Mouse (Mus musculus) T-helper 1 cell (primary cell): Measurements from ENCODE around the gene Coq5.

ENCODE experiments used
- in situ Hi-C: fragments of 300-600 bp; cut with MboI, MseI; formaldehyde crosslinking; loops from one replicate; pipeline ENCODE4 v1.15.1; 2025; ENCODE audit warnings: high pct_unique_total_duplicates

Gene Coq5

DNA sequence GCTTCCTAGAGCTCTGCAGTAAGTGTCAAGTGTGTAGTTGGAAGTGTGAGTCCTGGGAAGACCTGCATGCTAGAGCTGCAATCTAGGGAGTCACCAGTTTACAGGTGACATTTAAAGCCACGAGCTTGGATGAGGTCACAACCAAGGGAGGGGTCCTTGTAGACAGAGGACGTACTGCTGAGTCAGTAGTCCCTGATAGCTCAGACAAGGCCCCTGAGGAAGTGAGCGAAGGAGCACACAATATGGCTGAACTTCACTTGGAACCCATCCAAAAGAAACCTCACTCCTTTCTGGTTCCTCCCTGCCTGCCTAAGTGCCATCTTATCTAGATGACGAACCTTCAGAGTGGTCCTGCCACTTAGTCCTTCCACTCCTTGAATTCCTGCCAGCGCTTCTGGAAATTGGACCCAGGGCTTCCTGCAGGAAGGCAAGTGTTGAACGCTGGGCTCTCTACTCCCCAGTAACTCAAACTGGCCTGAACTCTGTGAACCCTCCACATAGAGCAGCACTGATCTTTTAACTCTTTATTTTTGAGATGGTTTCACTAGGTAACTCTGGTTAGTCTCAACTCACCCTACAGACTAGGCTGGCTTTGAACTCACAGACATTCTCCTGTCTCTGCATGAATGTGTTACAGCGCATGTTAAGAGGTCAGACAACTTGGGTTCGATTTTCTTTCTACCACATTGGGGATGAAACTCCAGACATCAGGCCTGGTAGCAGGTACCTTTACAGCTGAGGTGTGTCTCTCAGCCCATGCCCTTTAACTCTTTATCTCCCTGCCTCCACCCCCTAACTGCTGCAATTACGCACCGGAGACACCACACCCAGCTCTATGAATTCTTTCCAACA, 33.6 kb downstream of the Coq5 start:
- in situ Hi-C loops: no loop called here

DNA sequence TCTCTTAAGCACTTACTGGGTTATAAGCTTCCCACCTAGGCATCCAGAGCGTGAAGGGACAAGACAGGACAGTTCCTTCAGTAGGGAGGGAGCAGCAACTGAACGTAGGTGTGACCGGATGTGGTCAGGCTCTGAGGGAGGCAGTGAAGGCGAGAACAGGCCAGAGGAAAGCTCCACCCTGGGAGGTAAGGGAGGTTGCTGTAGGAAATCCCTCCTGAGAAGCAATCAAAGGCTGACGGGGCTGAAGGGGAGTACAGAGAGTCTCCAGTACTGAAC, 34.1 kb downstream of the Coq5 start:
- in situ Hi-C loops: no loop called here

DNA sequence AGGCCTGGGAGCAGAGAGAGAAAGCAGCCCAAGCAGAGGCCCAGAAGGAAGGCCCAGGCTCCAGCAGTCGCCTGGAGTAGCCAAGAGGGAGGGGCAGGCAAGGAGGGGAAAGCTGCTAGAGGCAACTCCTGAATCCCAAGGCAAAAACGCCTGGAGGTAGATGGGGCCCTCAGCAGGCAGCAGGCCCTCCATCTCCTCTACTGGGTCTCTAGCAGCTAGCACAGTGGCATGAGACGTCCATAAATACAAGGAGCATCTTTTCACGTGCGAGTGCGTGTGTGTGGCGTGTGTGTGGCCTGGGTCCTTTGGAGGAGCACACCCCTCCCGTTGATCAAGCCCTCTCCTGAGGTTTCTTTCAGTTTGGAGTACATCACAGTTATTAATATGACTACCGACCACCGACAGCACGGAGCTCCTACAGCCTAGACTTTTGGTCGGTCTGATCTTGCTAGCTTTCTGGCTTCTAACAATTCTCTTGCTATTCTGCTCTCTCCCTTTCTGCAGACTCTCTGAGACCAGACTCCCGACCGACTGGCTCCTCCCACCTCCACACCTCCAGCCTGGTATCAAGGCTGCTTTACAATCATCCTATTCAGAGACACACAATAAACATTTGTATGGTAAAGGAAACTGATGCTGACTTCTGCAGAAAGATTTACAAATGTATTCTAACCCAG, 37.6 kb downstream of the Coq5 start:
- in situ Hi-C loops: no loop called here

DNA sequence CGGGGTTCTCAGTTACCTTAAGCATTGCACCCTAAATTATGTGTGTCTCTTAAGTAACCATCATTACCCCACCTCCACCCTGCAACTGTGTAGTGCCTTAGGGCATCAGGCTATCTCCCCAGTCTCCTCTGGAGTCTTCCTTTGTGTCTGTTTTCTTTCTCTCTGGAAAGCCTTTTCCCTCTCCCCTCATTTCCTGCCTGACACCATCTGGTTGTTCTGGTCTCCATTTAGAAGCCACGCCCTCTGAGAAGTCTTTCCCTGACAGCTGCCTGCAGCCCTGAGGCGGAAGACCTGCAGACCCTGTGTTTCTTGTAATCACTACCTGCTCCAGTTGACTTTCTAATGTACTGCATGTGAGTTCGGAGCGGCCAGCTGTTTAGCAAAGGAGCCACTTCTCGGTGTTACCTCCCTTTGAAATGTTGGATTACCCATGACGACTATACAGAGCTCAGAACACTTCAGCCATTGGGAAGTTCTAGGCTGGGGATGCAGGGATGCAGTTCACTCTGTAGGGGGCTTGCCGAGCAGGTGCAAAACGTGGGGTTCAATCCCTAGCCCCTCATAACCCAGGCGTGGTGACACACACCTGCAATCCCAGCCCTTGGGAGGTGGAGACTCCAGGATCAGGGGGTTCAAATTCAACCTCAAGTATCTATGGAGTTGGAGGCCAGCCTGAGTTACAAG, 38.3 kb downstream of the Coq5 start:
- in situ Hi-C loops: no loop called here

DNA sequence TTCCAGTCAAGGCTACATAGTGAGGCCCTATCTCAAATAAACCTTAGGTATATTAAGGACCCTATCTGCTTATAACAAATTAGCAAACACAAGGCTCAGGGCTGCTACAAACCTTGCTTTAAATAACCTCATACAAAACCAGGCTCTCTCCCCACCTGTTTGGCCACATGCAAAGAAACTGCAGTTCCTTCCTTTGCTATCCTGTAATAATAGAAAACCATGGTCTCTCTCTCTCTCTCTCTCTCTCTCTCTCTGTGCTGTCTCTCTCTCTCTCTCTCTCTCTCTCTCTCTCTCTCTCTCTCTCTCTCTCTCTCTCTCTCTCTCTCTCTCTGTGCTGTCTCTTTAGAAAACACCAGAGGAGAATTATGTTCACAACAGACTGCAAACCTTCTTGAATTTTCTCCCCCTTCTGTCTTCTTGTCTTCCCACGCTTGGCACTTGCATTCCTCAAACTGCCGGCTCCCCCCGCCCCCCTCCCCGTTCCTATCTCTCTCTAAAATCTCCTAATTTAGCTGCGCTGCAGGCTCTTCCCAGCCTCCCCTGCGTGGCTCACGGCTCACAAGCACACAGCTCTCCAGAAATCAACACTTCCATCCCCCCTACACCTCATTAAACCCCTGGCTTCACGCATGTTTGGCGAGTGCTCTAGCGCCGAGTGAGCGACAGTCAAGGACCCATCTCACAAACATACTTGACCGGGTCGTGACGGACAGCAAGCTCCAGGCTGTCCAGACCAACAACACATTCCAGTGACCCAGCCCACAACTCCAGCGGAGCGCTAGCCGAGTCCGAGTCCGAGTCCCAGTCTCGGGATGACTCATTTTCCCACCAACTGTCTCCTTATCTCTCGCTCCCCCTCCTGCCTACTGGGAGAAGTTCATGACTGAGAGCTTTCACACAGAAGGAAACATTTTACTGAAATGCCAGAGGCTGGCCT, 39.8 kb downstream of the Coq5 start:
- in situ Hi-C loops: no loop called here

DNA sequence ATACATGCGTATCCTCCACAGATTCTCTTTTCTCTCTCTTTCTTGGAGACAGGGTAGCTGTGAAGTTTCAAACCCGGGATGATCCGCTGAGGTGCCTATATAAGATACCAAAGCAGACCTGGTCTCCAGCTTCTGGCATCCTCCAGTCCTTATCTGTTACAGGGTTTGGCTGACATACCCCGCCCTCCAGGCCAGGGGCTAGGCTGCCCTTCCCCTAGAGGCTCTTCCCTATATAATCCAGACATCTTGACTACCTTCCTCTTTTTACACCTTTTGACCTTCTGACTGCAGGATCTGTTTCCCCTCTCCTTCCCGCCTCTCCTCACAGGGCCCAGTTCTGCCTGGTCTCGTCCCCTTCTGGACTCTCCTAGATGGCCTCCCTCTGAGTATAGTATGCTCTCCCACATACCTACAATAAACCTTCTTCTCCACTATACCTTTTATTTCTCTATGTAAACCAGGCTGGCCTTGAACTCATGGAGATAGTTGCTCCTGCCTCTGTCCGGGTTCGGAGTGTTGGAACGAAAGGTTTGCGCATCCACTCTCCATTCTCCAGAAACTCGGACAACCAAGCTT, 46.9 kb downstream of the Coq5 start:
- in situ Hi-C loops: no loop called here

DNA sequence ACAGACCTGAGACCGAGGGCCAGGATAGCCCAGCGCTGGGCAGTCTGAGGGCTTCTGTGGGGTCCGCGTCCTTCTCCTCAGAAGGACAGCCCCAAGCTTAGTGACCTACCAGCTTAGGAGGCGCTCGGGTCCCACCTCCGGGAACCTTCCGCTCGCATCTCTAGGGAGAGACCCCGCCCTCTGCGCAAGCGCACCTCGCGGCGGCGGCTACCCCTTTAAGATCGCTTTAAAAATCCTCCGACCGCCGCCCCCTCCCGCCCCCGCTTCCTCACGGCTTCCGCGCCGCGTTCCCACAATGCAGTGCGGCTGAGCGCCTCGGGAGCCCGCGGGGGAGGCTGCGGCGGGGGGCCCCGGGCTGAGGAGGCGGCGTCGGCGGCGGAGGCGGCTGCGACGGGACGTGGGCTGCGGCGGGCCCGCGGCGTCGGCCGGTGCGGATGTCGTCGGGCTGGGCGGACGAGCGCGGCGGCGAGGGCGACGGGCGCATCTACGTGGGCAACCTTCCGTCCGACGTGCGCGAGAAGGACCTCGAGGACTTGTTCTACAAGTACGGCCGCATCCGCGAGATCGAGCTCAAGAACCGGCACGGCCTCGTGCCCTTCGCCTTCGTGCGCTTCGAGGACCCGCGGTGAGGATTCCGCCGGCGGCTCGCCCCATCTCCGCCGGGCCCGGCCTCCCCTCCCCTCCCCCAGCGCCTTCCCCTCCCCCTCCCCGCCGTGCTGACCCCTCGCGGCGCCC, 47.6 kb downstream of the Coq5 start, which contains the start of gene Srsf9:
Srsf9 (plus strand) TSS at position 303 of the 735 bp plus-strand sequence.
- in situ Hi-C loops: no loop called here

DNA sequence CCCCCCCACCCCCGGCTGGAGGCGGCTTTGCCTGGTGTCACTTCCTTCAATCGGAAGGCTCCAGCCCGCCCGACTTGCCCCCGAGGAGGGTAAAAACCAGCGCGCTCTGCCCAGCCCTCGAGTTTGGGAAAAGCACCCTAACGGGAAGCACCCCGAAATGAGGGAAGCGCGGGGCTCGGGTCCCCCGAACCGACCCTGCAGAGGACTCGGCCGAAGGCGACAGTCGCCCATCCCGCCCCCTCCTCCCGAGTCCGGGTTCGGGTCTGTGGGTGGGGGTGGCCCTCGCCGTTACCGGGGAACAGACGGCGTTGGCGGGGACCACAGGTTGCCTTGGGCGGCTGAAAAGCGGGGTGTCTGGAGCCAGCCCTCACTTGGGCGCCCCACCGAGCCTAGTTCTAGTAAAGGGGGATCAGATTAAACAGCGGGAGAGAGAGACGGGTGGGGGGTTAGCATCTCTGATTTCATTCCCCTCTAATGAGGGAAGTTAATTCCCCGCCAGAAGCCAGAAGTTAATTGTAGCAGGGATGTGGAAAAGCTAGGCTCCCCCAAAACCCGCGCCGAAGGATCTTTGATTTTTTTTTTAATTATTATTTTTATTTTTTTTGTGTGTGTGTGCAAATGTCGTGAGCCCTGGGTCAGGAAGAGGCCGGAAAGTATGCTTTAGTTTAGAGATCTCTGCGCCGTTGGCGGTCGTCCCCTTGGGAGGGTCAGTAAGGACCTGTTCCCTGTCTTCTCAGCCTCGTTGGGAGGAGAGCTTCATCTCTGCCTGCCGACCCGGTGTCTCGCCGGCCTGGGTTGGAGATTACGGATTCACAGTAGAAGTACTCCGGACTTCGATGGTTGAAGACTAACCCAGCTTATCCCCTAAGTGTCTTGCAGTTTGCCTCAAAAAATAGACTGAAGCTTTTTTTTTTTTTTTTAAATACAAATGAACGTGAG, 48.4 kb downstream of the Coq5 start:
- in situ Hi-C loops: no loop called here

DNA sequence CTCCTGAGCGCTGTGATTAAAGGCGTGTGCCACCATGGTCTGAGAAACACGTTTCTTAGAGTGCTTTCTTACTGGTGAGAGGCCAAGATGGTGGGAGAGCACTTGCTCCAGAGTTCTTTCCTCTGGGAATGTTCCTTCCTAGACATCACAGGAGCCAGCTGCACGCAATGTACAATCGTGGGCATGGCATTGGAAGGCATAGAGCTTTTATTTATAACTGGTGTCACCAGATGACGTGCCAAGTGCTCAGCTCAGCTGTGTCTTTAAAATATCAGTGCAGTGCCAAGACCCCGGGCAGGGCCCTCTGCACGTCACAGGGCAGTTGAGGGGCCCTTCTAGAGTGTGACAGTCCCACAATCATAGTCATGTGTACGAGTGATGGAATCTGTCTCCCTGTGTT, 51.5 kb downstream of the Coq5 start:
- in situ Hi-C loops: no loop called here

DNA sequence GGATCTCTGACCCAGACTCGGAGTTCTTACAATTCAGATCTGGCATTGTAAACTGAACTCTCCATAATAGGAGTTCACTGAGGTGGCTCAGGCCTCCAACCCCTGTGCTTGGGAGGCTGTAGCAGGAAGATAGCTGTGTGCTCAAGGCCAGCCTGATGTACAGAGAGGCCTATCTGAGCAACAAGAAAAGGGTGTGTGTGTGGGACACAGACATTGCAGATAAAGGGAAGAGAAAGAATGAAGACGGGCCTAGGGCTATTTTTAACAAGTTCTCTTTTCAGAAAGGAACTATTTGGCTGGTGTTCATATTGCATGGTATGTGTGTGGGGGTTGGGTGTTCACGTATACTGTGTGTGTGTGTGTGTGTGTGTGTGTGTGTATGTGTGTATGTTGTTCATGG, 54.2 kb downstream of the Coq5 start:
- in situ Hi-C loops: no loop called here

DNA sequence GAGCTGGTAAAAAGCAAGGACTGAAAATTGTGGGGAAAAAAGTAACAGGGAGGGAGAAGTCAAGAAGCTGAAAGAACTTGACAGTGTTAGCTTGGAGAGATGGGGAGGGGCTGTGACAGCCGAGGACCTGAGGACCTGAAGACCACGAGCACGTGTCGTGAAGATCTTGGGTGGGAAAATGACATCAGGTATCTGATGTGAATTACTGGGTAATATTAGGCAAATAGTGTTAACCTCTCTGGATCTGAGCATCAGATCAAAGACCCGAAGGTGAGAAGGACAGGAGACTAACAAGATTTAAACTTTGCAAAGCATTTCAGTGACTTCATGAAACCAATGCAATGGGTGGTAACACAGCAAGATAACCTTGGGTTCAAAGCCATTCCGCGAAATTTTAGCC, 60.5 kb downstream of the Coq5 start:
- in situ Hi-C loops: no loop called here

DNA sequence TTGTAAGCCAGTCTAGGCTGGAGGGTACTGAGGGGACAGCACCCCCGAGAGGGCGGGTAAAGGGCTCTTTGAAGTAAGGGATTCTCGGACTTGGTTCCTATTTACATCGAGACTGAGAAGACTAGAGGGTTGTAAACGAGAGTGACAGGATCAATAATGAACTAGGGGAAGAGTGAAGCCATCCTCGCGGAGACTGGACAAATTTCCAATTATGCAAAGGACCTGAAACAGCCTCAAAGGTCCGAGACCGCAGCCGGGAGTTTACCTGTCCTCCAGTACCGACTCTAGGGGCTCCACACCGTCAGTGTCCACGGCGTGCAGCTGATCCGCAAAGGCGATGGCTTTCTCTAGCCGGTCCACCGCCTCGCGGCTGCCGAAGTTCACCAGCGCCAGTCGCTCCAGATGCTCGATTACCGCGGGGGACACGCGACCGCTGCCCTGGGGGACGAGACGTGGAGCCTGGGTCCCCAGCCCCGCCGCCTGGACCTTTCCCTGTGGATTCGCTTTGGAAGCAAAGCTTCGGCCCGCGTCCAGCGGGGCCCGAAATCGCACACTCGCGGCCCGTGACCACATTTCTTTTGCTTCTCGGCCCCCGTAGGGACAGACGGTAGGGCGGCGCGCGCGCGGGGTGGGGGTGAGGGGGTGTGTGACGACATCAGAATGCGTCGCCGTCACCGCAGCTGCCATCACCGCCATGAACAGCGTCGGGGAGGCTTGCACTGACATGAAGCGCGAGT, 61.3 kb downstream of the Coq5 start, which contains the start of the genes Gatc and Triap1:
Gatc (minus strand) TSS at position 602 of the 737 bp plus-strand sequence.
Triap1 (plus strand) TSS at position 649 of the 737 bp plus-strand sequence.
- in situ Hi-C loops: no loop called here

DNA sequence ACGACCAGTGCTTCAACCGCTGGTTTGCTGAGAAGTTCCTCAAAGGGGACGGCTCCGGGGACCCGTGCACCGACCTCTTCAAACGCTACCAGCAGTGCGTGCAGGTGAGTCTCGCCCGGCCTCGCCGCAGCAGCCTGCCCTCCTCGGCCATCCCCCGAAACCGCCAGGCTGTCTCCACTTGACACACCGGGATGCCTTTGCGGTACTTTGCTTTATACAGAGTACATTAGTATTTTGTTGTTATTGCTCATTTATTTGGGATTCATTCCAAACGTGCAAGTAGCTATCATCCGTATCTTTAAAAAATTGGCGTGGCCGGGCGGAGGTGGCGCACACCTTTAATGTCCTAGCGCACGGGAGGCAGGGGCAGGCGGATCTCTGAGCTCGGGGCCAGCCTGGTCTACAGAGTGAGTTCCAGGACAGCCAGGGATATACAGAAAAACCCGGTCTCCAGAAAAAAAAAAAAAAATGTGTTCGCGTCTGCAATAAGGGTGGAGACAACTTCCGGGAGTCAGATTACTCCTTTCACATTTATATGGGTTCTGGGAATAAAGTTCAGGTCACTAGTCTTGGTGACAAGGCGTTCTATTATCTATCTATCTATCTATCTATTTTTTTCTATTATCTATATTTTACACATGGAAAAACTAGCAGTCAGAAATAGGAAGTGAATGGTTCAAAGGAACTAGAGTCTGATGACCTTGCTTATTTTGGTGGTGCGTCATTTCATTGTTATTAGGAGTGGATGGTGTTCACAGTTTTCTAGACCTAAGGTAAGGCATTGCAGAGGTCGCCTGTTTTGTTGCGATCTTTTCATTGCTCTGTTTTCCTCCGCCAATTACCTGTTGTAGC, 62.1 kb downstream of the Coq5 start:
- in situ Hi-C loops: no loop called here
